Mouse (Mus musculus) megakaryocyte, embryonic 14.5 days (primary cell): ENCODE measurements around the gene Hoxc8. TPM values are rescaled to one million over a fixed set of nuclear protein-coding genes. Genes with fewer than 3 reads are reported as not detected.
A peak's percentile ranks its signal among the peaks of the same experiment; 100 is the strongest.

Experiments
- H3K27me3 ChIP-seq: replicated peaks from 2 replicates; pipeline ENCODE3; 2012; ENCODE audit warnings: inconsistent platforms
- H3K36me3 ChIP-seq: replicated peaks from 2 replicates; pipeline ENCODE3; 2012; ENCODE audit warnings: low read length, inconsistent platforms, mixed read lengths
- H3K4me1 ChIP-seq: 2 replicates; pipeline ENCODE4 v1.6.1; 2012; ENCODE audit warnings: inconsistent platforms
- H3K4me3 ChIP-seq: replicated peaks from 2 replicates; pipeline ENCODE3; 2012; ENCODE audit warnings: moderate library complexity, mild to moderate bottlenecking, inconsistent platforms
- H3K9me3 ChIP-seq: 2 replicates; pipeline ENCODE4 v1.6.1; 2012; ENCODE audit warnings: inconsistent platforms
- FLI1 ChIP-seq: IDR thresholded peaks from 2 replicates; pipeline ENCODE4 v1.6.1; 2012; ENCODE audit warnings: low read length, inconsistent platforms, mixed read lengths
- GATA1 ChIP-seq: IDR thresholded peaks from 3 replicates; pipeline ENCODE4 v1.6.1; 2012; ENCODE audit warnings: mixed read lengths, low read length, inconsistent platforms, borderline replicate concordance
- polyA plus RNA-seq: library from polyadenylated mRNA; stranded (reverse); fragments of >175 nt; gene quantifications from 2 replicates; pipeline ENCODE4 v1.2.3, GENCODE M21; 2012; ENCODE audit warnings: low replicate concordance; ENCODE audit not compliant: insufficient read depth

Hoxc8 gene
- polyA plus RNA-seq, 1 experiment: 0.04 TPM

- Histone ChIP-seq H3K27me3 (peaks cover 94% of the 10 kb centered on the region), H3K4me1 (peaks cover 42% of the 10 kb centered on the region), H3K4me3 (no peak overlapping the region), H3K9me3 (no peaks in the 10 kb centered on the region; the same call in 1 of the 2 replicates), H3K36me3 (no peaks in the 10 kb centered on the region)
- TF ChIP-seq GATA1 (no peak), FLI1 (no peak)
Measured at GRCm38 (mm10) chr15:102965003-102965891, 25.2 kb upstream of the Hoxc8 start.

GRCm38 (mm10) chr15:102965892-102966775 is 24.3 kb upstream of the Hoxc8 start:
- Histone ChIP-seq H3K27me3 (peaks cover 95% of the 10 kb centered on the region), H3K4me3 (peak overlapping the region; percentile 85), H3K9me3 (no peaks in the 10 kb centered on the region; the same call in 1 of the 2 replicates), H3K36me3 (no peaks in the 10 kb centered on the region), H3K4me1 (peaks cover 50% of the 10 kb centered on the region)
- TF ChIP-seq FLI1: no peak
- no peak for TF ChIP-seq GATA1

- peak within 1 kb of the TSS; percentile 85 for H3K4me3 ChIP-seq
- TF ChIP-seq GATA1 (no peak), FLI1 (no peak)
- peaks cover 95% of the 10 kb centered on the region for H3K27me3 ChIP-seq
- peaks cover 47% of the 10 kb centered on the region for H3K4me1 ChIP-seq
- H3K36me3 ChIP-seq: no peaks in the 10 kb centered on the region
- no peaks in the 10 kb centered on the region; the same call in 1 of the 2 replicates for H3K9me3 ChIP-seq
Measured at GRCm38 (mm10) chr15:102966776-102967311, 23.6 kb upstream of the Hoxc8 start, which contains the start of gene Hoxc10. Gene Hoxc10, plus strand, starts transcription at chr15:102966796.

GRCm38 (mm10) chr15:102967312-102967510 is 23.2 kb upstream of the Hoxc8 start, which contains the start of gene Hoxc5:
Gene Hoxc5, plus strand, starts transcription at chr15:102967443.
- Histone ChIP-seq H3K36me3 (no peaks in the 10 kb centered on the region), H3K4me3 (peak within 1 kb of the TSS; percentile 85), H3K9me3 (no peaks in the 10 kb centered on the region; the same call in 1 of the 2 replicates), H3K4me1 (peaks cover 50% of the 10 kb centered on the region), H3K27me3 (peaks cover 97% of the 10 kb centered on the region)
- TF ChIP-seq FLI1 (no peak), GATA1 (no peak)

- peaks cover 97% of the 10 kb centered on the region for H3K27me3 ChIP-seq
- H3K4me3 ChIP-seq: peak overlapping the region; percentile 42
- H3K36me3 ChIP-seq: no peaks in the 10 kb centered on the region
- peaks cover 48% of the 10 kb centered on the region for H3K4me1 ChIP-seq
- TF ChIP-seq FLI1: no peak
- no peak for TF ChIP-seq GATA1
- H3K9me3 ChIP-seq: no peaks in the 10 kb centered on the region; the same call in 1 of the 2 replicates
Measured at GRCm38 (mm10) chr15:102967511-102968397, 22.7 kb upstream of the Hoxc8 start.

- H3K9me3 ChIP-seq: no peaks in the 10 kb centered on the region; the same call in 1 of the 2 replicates
- H3K27me3 ChIP-seq: peaks cover 97% of the 10 kb centered on the region
- peaks cover 39% of the 10 kb centered on the region for H3K4me1 ChIP-seq
- no peaks in the 10 kb centered on the region for H3K36me3 ChIP-seq
- no peak overlapping the region for H3K4me3 ChIP-seq
- no peak for TF ChIP-seq GATA1
Measured at GRCm38 (mm10) chr15:102969296-102969695, 21.1 kb upstream of the Hoxc8 start.

GRCm38 (mm10) chr15:102970740-102971139 is 19.7 kb upstream of the Hoxc8 start:
- H3K4me1 ChIP-seq: peaks cover 41% of the 10 kb centered on the region
- H3K4me3 ChIP-seq: no peak overlapping the region
- no peaks in the 10 kb centered on the region for H3K36me3 ChIP-seq
- TF ChIP-seq FLI1 (no peak), GATA1 (no peak)
- no peaks in the 10 kb centered on the region; the same call in 1 of the 2 replicates for H3K9me3 ChIP-seq
- peaks cover 94% of the 10 kb centered on the region for H3K27me3 ChIP-seq

GRCm38 (mm10) chr15:102972254-102972653 is 18.2 kb upstream of the Hoxc8 start:
- H3K36me3 ChIP-seq: no peaks in the 10 kb centered on the region
- no peak for TF ChIP-seq FLI1
- no peak for TF ChIP-seq GATA1
- no peak overlapping the region for H3K4me3 ChIP-seq
- no peaks in the 10 kb centered on the region; the same call in 1 of the 2 replicates for H3K9me3 ChIP-seq
- H3K4me1 ChIP-seq: peaks cover 41% of the 10 kb centered on the region
- peaks cover 94% of the 10 kb centered on the region for H3K27me3 ChIP-seq

- H3K4me1 ChIP-seq: peaks cover 41% of the 10 kb centered on the region
- H3K4me3 ChIP-seq: no peak overlapping the region
- no peaks in the 10 kb centered on the region; the same call in 1 of the 2 replicates for H3K9me3 ChIP-seq
- TF ChIP-seq GATA1 (no peak), FLI1 (no peak)
- H3K27me3 ChIP-seq: peaks cover 94% of the 10 kb centered on the region
- no peaks in the 10 kb centered on the region for H3K36me3 ChIP-seq
Measured at GRCm38 (mm10) chr15:102972753-102973152, 17.7 kb upstream of the Hoxc8 start.
